Mouse (Mus musculus): ENCODE measurements around the gene Atp8a2.

DNA sequence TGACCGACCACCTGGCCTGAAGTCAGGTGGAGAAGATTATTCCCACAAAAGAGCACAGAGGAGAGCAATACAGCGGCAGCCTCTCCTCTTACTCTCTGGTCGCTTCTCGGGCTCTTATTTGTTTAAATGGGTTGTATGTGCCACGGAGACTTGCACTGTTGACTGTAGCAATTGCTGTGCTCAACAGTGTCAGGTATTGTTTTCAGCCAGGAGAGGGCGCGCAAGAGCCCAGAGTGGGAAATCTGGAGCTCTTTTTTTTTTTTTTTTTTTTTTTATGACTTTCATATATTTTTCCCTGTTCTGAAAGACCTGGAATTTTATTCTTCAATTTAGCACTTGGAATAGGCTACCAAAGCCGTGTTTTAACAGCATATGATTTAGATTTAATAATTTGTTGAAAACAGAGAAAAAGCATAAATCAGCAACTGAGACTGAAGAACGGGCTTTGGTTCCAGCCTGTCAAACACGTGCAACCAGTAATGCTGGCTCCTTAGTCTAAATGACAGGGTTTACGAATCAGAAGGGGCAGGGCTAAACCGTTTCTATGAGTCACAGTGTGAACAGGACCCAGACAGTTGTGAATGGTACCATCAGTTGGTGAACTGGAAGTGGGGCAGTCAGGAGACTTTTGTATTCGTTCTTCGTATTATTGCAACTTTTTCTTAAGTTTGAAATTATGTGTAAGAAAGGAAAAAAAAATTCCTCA lies 583.9 kb downstream of the Atp8a2 start:
- TF ChIP-seq CTCF (IDR thresholded peaks at IDR 0.05) (peak; percentile 72), EP300 (IDR thresholded peaks at IDR 0.05) (no peak)

Data from lung, postnatal 0 days (tissue).